Mouse (Mus musculus) testis, postnatal 10 days (tissue): ENCODE data around the gene Med26.
A peak's percentile ranks its signal among the peaks of the same experiment; 100 is the strongest.

Experiments used
- DNase-seq: peaks from one replicate; pipeline ENCODE4 v3.0.0; 2021; ENCODE audit warnings: low spot score

Med26 gene

DNA sequence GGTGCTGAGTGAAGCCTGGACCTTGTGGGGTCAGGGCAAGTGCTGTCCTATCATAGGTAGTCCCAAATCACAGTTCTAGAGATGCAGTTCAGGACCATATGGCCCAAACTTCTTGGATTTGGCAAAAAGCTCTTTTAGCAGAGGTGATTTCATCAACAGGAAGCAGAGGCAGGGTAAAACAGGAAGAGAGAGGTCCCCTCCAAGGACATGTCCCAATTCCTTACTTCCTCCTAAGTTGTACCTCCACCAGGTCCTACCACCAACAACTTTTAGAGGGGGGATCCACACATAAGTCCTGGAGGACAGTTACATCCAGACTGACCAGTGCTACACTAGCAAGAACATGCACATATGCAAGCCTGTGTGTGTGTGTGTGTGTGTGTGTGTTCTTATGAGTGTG lies 61.1 kb downstream of the Med26 start:
- DNase-seq: no peak

DNA sequence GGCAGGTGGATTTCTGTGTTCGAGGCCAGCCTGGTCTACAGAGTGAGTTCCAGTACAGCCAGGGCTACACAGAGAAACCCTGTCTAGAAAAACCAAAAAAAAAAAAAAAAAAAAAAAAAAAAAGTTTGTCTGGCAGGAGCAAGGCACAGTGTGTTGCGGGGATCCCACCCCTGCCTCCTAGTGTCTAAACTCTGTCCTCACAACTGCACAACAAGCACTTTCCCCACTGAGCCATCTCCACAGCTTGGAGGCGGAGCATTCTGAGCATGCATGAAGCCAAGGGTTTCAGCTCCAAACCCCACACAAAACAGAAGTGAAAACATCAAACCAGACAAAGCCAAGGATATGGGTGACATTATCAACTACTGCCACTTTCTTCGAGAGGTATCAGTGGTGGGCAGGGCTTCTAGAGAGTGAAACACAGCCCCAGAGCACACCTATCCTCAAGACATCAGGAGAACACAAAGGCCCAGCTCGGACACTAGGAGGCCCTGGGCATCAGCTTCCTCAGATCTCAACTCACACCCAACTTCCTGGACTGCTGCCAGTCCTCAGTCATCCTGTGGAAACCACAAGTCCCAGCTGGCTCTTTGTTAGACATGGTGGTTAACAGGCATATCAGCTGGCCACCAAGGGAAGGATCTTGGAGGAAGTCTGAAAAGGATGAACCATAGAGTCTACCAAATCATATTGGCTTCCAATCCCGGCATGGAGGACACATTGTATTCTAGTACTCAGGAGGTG lies 62.4 kb downstream of the Med26 start:
- no peak for DNase-seq

DNA sequence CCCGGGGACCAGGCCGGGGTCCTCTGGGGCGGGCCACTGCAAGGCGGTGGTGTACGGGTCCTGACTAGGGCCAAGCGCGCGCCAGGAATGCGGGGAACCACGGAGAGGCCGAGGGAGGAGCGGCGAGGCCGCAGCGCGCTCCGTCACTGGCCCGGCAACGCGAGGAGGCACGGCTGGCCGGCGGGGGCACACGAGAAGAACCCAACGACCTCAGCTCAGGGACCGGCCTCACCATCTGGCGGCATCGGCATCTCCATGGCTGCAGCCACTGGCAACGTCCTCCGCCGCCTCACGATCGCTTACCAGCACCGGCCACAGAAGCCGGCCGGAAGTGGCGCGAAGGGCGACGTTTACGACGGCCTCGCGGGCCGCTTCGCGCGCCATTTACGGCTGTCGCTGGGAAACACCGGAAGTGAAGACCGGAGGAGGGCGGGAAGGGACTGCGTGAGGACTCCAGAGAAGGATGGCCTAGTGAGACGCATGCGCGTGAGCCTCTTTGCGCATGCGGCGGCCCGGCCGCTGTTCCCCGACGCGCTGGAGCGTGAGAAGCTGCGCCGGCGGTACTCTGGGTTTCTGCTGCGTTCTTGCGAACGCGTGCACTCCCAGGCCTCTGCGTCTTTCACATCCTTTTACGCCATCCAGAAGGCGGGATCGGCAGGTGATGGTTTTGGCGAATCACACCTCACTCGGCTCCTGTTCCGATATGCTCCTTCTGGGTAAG lies 73.1 kb downstream of the Med26 start, which contains the start of gene Cherp:
Gene Cherp (minus strand): TSS at position 401 of the 721 bp plus-strand sequence.
- DNase-seq: peak; percentile 94

- DNase-seq: peak; percentile 62
These were observed 77.4 kb downstream of the Med26 start for GRCm38 (mm10) chr8:72470684-72471083.

DNA sequence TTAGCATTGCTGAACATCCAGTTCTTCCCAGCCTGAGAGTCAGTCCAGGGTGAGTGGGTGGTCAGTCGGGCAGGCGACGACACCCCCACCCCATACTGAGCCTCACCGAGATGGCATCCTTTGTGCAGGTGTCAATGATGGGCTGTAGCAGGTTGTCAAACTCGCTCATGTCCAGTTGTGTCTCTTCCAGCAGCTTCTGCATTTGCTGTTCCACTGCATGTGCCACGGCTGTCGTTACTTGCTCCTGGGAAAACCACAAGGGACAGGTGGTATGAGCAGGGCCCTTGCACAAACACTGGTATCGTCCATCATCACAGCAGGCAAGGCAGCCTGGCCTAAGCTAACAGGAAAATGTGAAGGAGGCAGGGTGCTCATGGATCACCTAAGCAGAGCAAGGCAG lies 78.1 kb downstream of the Med26 start:
- DNase-seq: no peak

DNA sequence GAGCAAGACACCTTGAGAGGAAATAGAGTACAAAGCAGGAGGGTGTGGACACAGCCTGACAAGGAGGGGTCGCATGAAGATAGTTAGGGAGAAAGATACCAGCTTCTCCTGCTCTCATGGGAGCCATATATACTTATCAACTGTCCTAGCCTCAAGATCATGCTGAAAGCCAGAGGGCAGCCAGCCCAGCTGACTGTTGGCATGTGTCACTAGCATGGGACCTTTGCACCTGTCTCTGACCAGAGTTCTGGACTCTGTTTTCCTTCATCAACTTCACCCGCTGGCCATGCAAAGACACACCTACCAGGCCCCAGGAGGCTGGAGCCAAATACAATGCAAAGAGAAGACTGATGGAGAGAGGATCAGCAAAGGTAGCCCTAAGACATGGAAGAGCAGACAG lies 78.8 kb downstream of the Med26 start:
- DNase-seq: no peak

DNA sequence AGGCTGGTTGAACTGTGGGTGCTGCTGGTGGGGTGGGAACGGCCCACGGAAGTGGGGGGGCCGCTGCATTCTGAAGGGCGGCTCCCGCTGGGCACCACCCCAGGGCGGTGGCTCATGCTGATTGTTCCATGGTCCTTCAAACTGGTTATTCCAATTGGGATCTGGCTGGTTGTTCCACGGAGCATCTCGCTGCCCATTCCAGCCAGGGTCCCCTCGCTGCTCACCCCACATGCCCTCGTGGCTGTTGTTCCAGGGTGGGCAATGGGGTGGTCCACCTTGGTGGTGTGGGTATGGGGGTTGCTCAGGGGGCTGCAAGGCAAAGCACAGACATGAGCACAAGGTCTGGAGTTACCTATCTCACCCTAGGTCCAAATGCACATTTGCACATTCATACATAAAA lies 83.9 kb downstream of the Med26 start:
- DNase-seq: no peak

DNA sequence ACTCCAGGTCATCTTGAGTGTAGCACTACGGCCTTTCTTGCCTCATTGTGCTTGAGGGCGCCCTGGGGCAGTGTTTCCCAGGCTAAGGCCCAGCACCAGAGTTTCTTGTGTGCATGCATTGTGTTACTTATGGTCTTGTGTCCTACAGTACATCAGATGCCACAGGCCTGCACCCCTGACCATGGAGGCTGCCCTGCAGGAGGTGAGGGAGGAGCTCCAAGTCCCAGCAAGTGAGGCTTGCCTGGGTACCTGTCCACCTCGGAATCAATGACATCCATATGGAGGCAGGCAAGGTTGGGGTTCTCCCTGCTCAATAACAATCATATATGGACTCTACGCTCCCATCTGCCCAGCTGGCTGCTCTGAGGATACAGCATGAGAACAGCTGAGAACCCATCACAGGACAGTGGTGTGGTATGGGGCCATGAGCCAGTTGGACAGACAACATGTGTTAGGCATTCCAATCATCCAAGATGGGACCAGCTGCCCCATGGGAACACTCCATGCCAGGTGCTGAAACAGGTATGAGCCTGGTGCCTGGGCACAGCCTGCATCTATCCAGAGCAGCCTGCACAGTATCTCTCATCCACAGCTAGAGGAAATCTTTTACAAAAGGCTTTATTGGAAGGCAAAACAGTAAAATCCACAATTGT lies 88.1 kb downstream of the Med26 start:
- no peak for DNase-seq

DNA sequence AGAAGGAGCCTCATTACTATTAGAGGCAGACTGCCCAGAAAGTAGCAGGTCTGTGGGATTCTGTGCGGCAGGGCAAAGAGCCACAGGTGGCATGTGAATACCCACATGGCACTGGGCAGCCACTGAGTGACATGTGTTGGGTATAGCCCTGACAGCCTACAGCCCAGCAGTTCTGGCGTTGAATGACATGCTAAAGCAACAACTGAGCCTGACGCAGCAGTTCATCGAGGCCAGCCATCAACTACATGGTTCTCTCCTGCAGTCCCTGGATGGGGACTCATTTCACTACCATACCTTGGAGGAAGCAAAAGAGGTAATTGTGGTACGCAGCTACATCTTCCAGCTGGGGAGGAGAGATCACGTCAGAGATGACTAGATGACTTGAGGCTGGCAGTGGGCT lies 89.6 kb downstream of the Med26 start:
- no peak for DNase-seq

GRCm38 (mm10) chr8:72457806-72458205 lies 90.3 kb downstream of the Med26 start:
- no peak for DNase-seq

- no peak for DNase-seq
These were observed 92.8 kb downstream of the Med26 start for GRCm38 (mm10) chr8:72455317-72455716.

GRCm38 (mm10) chr8:72453904-72454303 lies 94.2 kb downstream of the Med26 start:
- DNase-seq: no peak

DNA sequence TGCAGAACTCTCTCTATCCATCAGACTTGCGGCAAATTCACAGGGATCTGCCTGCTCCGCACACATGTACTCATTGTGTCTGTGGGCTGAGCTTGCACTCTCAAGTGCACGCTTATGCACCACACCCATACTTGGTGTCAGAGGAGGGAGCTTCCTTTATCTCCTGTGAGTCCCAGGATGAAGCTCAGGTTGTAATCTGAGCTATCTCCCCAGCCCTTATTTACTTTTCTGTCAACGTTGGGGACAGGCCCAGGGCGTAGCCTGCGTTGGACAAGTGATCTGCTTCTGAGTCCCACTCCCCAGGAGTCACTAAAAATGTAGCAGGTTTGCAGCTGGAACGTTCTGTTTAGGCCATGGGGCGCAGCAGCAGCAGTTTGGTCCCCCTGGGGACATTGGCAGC lies 96.6 kb downstream of the Med26 start:
- DNase-seq: no peak

GRCm38 (mm10) chr8:72445071-72445470 lies 103.0 kb downstream of the Med26 start:
- DNase-seq: no peak
